Mouse (Mus musculus) bone marrow, adult 2 months (tissue): ENCODE measurements around the gene Aff3.

ENCODE experiments used
- CTCF ChIP-seq: fragments of 200-500 bp; IDR thresholded peaks from 2 replicates; pipeline ENCODE4 v1.5.1; 2011; ENCODE audit warnings: low read length, control low read depth; ENCODE audit not compliant: control insufficient read depth, insufficient read depth
- POLR2A ChIP-seq: fragments of 200-500 bp; IDR thresholded peaks from 2 replicates; pipeline ENCODE4 v1.6.1; 2011; ENCODE audit warnings: low read depth, mild to moderate bottlenecking, control low read depth, low read length, borderline replicate concordance; ENCODE audit not compliant: control insufficient read depth

GRCm38 (mm10) chr1:38456719-38457269 lies 208.0 kb downstream of the Aff3 start:
- no peak for TF ChIP-seq POLR2A
- no peak for TF ChIP-seq CTCF
